Mouse (Mus musculus) gastrocnemius, postnatal 25 days (tissue): ENCODE measurements around the gene Alkal2. TPM values are rescaled to one million over a fixed set of nuclear protein-coding genes. Genes with fewer than 3 reads are reported as not detected.

Source experiments
- DNase-seq: peaks from one replicate; pipeline ENCODE4 v3.0.0; 2022
- long read RNA-seq, 2 experiments: library from polyadenylated mRNA; stranded (forward); transcript quantifications; one replicate each; pipeline ENCODE4 v2.0.0; 2021
- total RNA-seq, 2 experiments: library from RNA; stranded (reverse); gene quantifications; 1 replicate in 1 of 2; 2 replicates in 1 of 2; pipeline ENCODE4 v1.2.3; 2021

The Alkal2 gene
- under 1 TPM; 0.46 to 0.95 TPM for total RNA-seq
- long read RNA-seq, experiment 1, result 0 reads
- long read RNA-seq, experiment 2, result 0 reads

GRCm38 (mm10) chr12:30883986-30884621, at the start of gene Alkal2:
Gene Alkal2 (plus strand): TSS chr12:30884322.
- peak; percentile 38 for DNase-seq

DNA sequence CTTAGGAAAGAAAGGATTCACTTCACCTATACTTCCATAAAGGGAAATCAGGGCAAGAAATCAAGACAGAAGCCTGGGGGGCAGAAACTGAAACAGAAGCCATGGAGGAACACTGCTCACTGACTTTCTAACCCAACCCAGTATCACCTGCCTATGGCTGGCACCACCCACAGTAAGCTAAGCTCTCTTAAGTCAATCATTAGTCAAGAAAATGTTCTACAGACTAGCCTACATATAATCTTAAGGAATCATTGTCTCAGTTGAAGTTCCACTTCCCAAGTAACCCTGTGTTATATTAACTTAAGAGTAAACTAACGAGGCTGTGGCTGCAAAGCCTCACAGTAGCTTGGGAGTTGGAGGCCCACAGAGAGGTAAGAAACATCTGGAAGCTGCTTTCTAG, 35.6 kb upstream of the Alkal2 start:
- no peak for DNase-seq

GRCm38 (mm10) chr12:30850902-30851301, 33.2 kb upstream of the Alkal2 start:
- DNase-seq, result no peak

DNA sequence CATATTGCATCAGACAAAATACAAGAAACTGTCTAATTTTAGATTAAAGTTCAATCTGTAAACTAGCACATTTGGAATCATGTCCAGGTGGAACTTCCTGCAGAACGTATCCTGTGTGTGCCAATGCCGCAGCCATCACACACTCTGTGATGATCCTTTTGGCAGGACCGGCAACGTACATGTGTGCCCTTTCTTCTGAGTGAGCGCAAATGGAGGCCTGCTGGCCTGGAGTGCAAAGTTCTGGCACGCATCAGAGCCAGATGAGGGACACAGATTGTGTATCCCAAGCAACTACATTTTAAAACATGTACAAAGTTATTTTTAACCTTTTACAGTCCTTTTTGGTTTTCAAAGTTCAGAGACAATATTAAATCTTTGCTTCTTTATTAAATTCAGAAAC, 32.3 kb upstream of the Alkal2 start:
- no peak for DNase-seq

- DNase-seq, result no peak
Measured at GRCm38 (mm10) chr12:30855442-30856159, 28.5 kb upstream of the Alkal2 start.

- no peak for DNase-seq
Measured at GRCm38 (mm10) chr12:30856172-30856571, 27.9 kb upstream of the Alkal2 start.

- DNase-seq, result no peak
Measured at GRCm38 (mm10) chr12:30864347-30864746, 19.8 kb upstream of the Alkal2 start.

GRCm38 (mm10) chr12:30865781-30866180, 18.3 kb upstream of the Alkal2 start:
- DNase-seq, result no peak

- no peak for DNase-seq
Measured at GRCm38 (mm10) chr12:30879447-30879846, 4.7 kb upstream of the Alkal2 start.

GRCm38 (mm10) chr12:30883592-30883985, 533 bp upstream of the Alkal2 start:
- no peak for DNase-seq

GRCm38 (mm10) chr12:30884622-30885230, 604 bp downstream of the Alkal2 start:
- no peak for DNase-seq

DNA sequence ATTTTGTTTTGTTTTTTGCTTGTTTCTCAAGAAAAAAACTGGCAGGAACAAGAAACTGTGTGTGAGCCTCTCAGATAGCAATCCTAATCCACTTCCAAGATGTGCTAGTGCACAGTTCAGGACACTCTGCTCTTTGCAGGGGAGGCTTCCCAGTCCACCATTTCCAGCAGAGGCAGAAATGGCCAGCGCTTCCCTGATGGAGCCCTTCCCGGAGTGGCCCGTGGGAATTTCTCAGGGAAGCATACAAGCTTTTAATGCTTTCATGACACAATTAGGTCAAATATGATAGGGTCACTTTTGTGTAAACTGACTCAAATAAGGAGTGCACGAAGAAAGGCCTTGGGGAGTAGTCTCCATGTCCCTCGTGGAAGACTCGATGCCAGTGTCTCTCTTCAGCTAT, 1.8 kb downstream of the Alkal2 start:
- peak; percentile 49 for DNase-seq

- DNase-seq, result no peak
Measured at GRCm38 (mm10) chr12:30888003-30888402, 3.9 kb downstream of the Alkal2 start.

- DNase-seq, result no peak
Measured at GRCm38 (mm10) chr12:30890067-30890466, 5.9 kb downstream of the Alkal2 start.

DNA sequence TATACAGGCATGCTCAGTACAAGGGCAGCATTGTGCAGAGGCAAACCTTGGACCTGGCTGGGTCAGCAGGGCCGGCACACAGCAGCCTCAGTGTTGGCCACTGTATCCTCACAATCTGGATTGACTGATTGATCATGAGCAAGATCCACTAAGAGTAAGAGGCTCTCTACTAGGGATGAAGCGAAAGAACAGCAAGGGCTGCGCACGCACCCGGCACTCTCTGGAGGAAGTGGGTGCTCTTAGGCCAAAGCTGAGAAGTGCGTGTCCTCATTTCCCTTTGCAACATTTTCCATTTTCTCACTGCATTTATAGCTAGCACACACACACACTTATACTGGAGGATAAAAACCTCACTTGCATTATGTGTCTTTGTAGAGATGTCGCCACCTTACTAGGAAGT, 7.3 kb downstream of the Alkal2 start:
- DNase-seq, result no peak

DNA sequence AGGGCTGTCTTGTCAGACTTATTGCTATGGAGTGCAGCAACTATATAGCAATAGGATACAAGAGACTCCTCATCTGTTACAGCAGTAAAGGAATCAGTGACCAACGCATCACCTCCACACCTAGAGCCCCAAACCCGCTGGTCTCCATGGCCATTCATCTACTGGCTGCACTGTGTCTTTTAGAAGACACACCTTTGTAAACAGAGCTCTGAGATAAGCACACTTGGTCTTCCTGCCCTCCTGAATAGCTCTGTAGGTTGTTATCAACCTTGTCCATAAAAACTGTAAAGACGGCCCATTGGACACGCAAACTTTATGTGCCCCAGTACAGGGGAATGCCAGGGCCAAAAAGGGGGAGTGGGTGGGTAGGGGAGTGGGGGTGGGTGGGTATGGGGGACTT, 12.9 kb downstream of the Alkal2 start:
- DNase-seq, result no peak

- DNase-seq, result no peak
Measured at GRCm38 (mm10) chr12:30908658-30909057, 24.5 kb downstream of the Alkal2 start.

DNA sequence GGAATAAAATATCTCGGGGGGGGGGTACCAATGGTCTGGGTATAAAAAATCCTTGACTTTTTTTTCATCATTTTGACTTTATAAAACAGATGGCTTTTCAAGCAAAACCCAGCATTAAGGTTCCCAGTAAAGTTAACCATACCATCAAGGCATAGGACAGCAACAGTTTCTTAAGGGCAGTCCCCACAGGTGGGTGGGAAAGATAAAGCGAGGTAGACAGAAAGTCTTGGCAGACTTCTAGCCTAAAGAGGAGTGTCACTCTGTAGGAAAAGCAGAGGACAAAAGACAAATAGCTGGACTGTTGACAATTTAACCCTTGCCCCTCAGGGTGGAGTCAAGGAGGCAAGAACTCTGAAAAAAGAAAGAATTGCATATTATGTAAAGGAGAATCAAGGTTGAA, 25.8 kb downstream of the Alkal2 start:
- DNase-seq, result no peak

GRCm38 (mm10) chr12:30910860-30911259, 26.7 kb downstream of the Alkal2 start:
- DNase-seq, result no peak

- DNase-seq, result peak; percentile 92
Measured at GRCm38 (mm10) chr12:30911261-30912047, 27.3 kb downstream of the Alkal2 start, which contains the start of the genes Acp1 and Sh3yl1. Gene Acp1 (minus strand): TSS chr12:30911589. Gene Sh3yl1 (plus strand): TSS chr12:30911668.

DNA sequence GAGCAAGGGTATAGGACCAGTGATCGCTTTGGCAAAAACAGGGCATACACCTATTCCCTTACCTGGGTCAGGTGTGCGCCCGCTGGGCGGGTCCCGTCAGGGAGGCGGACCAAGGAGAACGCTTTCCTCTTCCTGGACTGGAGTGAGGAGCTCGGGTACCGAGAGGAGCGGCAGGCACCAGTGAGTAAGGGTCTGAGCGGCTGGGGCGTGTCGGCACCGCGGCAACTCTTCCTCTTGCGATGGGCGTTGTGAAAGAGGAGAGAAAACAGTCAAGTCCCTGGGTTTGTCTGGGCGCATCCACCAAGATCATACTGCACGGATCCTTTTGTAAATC, 27.9 kb downstream of the Alkal2 start:
- peak; percentile 12 for DNase-seq

DNA sequence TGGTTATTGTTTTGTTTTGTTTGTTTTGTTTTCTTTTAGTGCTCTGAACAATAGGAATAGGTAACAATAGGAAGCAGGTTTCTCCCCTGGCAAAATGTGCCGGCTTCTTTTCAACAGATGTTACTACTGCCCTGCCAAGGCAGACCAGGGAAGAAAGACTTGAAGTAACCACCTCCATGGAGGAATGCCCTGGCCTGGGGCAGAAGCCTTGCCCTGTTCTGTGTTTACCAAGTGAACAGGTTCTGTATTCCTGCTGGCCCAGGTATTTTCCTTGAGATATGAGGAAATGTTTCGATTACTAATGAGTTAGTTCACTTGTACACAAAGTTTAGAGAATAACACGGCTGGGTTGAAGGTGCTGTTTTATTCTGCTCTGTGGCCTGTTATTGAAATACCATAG, 28.7 kb downstream of the Alkal2 start:
- DNase-seq, result no peak

DNA sequence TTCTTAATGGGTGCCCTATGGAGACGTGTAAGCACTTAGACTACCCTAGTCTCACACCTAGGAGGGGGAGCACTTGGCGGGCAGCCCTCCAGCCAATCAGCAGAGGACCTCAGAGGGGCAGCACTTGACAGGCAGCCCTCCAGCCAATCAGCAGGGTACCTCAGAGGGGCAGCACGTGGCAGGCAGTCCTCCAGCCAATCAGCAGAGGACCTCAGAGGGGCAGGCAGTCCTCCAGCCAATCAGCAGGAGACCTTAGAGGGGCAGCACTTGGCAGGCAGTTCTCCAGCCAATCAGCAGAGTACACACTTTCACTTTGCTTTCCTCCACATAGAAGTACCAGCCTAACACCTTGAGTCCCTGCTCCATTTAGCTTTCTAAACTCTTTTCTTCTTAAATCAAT, 38.3 kb downstream of the Alkal2 start:
- no peak for DNase-seq
